Mouse (Mus musculus): Measurements from ENCODE around the gene Abhd2. TPM values are rescaled to one million over a fixed set of nuclear protein-coding genes. Genes with fewer than 3 reads are reported as not detected.
A peak's percentile ranks its signal among the peaks of the same experiment; 100 is the strongest.

The Abhd2 gene
- polyA plus RNA-seq, 1 experiment = 37.4 TPM

DNA sequence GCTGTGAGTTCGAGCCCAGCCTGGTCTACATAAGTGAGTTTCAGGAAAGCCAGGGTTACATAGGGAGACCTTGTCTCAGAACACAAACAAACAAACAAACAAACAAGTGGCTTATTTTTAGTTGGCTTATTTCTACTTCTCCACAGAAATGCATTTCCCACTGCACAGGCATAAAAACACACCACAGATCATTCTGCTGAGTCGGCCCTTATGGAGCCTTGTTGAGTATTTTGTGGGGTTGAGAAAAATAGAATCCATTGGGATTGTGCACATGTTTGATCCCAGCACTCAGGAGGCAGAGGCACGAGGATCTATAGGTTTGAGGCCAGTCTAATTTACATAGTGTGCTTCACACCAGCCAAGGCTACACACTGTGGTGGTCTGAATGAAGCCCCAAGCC, 127.3 kb downstream of the Abhd2 start:
- Histone ChIP-seq H3K27ac (ENCODE audit: insufficient read depth, low read length) (peak overlapping the region; percentile 90), H3K36me3 (ENCODE audit: control insufficient read depth, insufficient read depth, low read length, poor library complexity, severe bottlenecking) (peaks cover 12% of the 10 kb centered on the region)

DNA sequence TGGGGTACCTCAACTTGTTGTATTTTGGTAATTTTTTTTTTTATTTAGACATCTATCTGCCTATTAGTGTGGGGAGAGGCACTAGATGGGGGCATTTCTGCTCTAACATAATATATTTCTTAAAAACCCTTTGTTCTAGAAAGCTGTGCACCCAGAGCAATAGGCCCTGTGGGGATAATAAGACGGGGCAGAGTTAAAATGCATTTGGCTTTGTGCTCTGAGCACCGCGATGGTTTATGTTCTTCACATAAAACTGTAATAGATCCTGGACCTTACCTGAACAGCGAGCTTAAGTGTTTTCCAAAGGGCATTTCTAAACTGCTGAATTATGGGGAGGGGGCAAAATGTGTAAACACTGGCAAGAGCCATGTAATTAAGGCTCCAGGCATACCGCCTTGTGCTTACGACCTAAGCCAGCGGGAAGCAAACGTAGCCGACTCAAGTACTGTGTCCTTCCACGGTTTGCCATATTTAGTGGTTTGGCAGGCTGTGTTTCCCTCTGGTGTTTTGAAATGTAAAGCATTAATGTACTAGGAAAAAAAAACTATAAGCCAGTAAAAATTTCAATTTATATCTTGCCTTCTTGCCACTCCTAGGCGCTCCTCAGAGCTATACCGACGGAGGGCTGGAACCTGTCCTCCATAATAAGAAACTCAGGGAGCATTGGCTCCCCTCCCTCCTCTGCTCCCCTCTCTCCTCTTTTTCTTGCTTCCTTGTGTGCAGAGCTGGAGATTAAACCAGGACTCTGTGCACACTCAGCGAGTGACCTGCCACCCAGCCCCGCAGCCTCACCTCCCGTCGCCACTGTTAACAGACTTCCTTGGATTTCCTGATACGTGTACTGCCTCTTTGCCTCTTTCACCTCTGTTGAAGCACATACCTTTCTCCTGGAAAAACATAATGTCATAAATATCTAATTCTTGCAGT, 141.7 kb downstream of the Abhd2 start:
- Histone ChIP-seq H3K36me3 (ENCODE audit: control insufficient read depth, insufficient read depth, low read length, poor library complexity, severe bottlenecking) (peaks cover 43% of the 10 kb centered on the region), H3K27me3 (ENCODE audit: control insufficient read depth, insufficient read depth, low read length, poor library complexity, severe bottlenecking) (no peaks in the 10 kb centered on the region), H3K27ac (ENCODE audit: insufficient read depth, low read length) (no peak overlapping the region), H3K9ac (ENCODE audit: low read depth, poor library complexity, severe bottlenecking) (no peak overlapping the region), H3K4me1 (ENCODE audit: control insufficient read depth, insufficient read depth, low read length) (no peaks in the 10 kb centered on the region), H3K4me3 (ENCODE audit: low read depth, low read length) (no peak overlapping the region), H3K9me3 (replicated peaks; ENCODE audit: control insufficient read depth, insufficient read depth, low read length, poor library complexity, severe bottlenecking) (no peaks in the 10 kb centered on the region)
- no peak for TF ChIP-seq EP300 (IDR thresholded peaks at IDR 0.05; ENCODE audit: insufficient read depth, low read depth, low read length)
- no peak for TF ChIP-seq CTCF (IDR thresholded peaks at IDR 0.05; ENCODE audit: low read depth, low read length)
- TF ChIP-seq POLR2A (IDR thresholded peaks at IDR 0.05; ENCODE audit: insufficient read depth, low read length) = no peak

More for the DNA sequence above, 127.3 kb downstream of the Abhd2 start:
- TF ChIP-seq EP300 (IDR thresholded peaks at IDR 0.05; ENCODE audit: insufficient read depth, low read depth, low read length) (no peak), POLR2A (IDR thresholded peaks at IDR 0.05; ENCODE audit: insufficient read depth, low read length) (no peak), CTCF (IDR thresholded peaks at IDR 0.05; ENCODE audit: low read depth, low read length) (no peak)
- Histone ChIP-seq H3K9me3 (replicated peaks; ENCODE audit: control insufficient read depth, insufficient read depth, low read length, poor library complexity, severe bottlenecking) (no peaks in the 10 kb centered on the region), H3K4me1 (ENCODE audit: control insufficient read depth, insufficient read depth, low read length) (peaks cover 2% of the 10 kb centered on the region), H3K4me3 (ENCODE audit: low read depth, low read length) (no peak overlapping the region), H3K9ac (ENCODE audit: low read depth, poor library complexity, severe bottlenecking) (0 out of 2 replicates have a peak overlapping the region, but pooled peaks have one; percentile 28), H3K27me3 (ENCODE audit: control insufficient read depth, insufficient read depth, low read length, poor library complexity, severe bottlenecking) (no peaks in the 10 kb centered on the region)

Other genes starting within 250 kb of the Abhd2 start
- 2.0 TPM in 2 replicates for gene Acan, start 219.7 kb upstream of the Abhd2 start, polyA plus RNA-seq (2011; ENCODE audit: insufficient read depth, insufficient read length, low read depth, missing spikeins)
- gene Hapln3, start 142.2 kb upstream of the Abhd2 start, polyA plus RNA-seq (2011; ENCODE audit: insufficient read depth, insufficient read length, low read depth, missing spikeins) = 0.56 and 1.7 TPM in 2 replicates
- 148 and 151 TPM in 2 replicates for gene Mfge8, start 124.1 kb upstream of the Abhd2 start, polyA plus RNA-seq (2011; ENCODE audit: insufficient read depth, insufficient read length, low read depth, missing spikeins)
- 2.7 and 2.8 TPM in 2 replicates for gene Rlbp1, start 113.8 kb downstream of the Abhd2 start, polyA plus RNA-seq (2011; ENCODE audit: insufficient read depth, insufficient read length, low read depth, missing spikeins)
- 45.0 and 45.2 TPM in 2 replicates for gene Fanci, start 118.7 kb downstream of the Abhd2 start, polyA plus RNA-seq (2011; ENCODE audit: insufficient read depth, insufficient read length, low read depth, missing spikeins)
- gene Polg, start 193.2 kb downstream of the Abhd2 start, polyA plus RNA-seq (2011; ENCODE audit: insufficient read depth, insufficient read length, low read depth, missing spikeins) = 75.8 and 78.3 TPM in 2 replicates